Mouse (Mus musculus) C2C12 (cell line): ENCODE results near the gene Wdfy4.

Experiments
- CEBPB ChIP-seq: IDR thresholded peaks from one replicate; pipeline ENCODE4 v1.6.1; 2011; ENCODE audit warnings: low read depth, mild to moderate bottlenecking, control low read depth, moderate library complexity
- CTCF ChIP-seq: IDR thresholded peaks from one replicate; pipeline ENCODE4 v1.5.1; 2011; ENCODE audit not compliant: control insufficient read depth, insufficient read depth, insufficient read length
- FOSL1 ChIP-seq: IDR thresholded peaks from one replicate; pipeline ENCODE4 v1.8.0; 2011; ENCODE audit warnings: mild to moderate bottlenecking, low read length; ENCODE audit not compliant: poor library complexity, insufficient read depth, severe bottlenecking
- MAX ChIP-seq: IDR thresholded peaks from one replicate; pipeline ENCODE4 v1.6.1; 2011; ENCODE audit warnings: mild to moderate bottlenecking, control low read depth
- MYOD1 ChIP-seq: IDR thresholded peaks from one replicate; pipeline ENCODE4 v1.6.1; 2011; ENCODE audit warnings: low read depth; ENCODE audit not compliant: control insufficient read depth, insufficient read length
- MYOG ChIP-seq: IDR thresholded peaks from one replicate; pipeline ENCODE4 v1.6.1; 2011; ENCODE audit not compliant: control insufficient read depth, insufficient read length; ENCODE audit errors: extremely low read depth
- USF1 ChIP-seq: IDR thresholded peaks from one replicate; pipeline ENCODE4 v1.6.1; 2011; ENCODE audit warnings: low read depth, mild to moderate bottlenecking, control low read depth, moderate library complexity

- TF ChIP-seq CTCF, result no peak
- TF ChIP-seq USF1, result no peak
- no peak for TF ChIP-seq MAX
- no peak for TF ChIP-seq MYOD1
- no peak for TF ChIP-seq MYOG
- no peak for TF ChIP-seq CEBPB
- TF ChIP-seq FOSL1, result no peak
Observed at GRCm38 (mm10) chr14:33078596-33078995, 106.7 kb downstream of the Wdfy4 start.
